Mouse (Mus musculus): ENCODE measurements around the gene Ptpn6. TPM values are rescaled to one million over a fixed set of nuclear protein-coding genes. Genes with fewer than 3 reads are reported as not detected.

Gene Ptpn6
- polyA plus RNA-seq, 1 experiment from 2014 or later: 7.9 TPM

DNA sequence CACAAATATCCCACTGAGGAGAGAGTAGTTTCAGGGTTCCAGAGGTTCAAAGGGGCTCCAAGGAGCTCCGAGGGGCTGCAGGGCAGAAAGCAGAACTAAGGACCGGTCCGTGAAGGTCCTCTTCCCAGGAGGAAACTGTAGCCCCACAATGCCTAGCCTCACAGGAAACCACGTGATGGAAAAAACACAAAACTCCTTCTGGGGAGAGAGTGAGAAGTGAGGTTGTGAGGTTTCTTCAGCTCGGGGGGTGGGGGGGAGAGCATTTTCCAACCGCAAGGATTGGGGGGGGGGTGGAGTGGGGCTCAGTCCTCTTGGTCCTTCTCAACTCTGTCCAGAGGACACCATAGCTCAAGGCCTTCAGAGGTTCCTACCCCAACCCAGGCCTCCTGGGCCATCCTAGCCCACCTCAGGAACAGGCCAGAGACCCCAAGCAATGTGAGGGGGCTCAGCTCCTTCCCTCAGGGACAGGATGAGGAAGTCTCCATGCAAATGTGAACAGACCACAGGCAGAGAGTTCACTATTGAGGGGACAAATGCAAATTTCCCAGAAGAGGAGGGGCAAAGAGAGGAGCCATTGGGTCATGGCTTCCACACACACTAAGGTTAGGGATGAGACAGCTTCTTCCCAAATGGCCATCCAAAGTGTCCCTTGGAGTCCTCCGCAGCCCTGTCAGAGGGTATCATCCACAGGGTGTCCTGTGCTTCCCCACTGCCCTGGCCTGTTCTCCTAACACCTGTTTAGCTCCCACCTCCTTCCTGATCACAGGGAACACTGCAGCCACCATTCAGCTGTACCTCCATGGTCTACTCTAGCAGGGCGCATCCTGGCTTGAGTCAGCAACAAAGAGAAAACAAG, 8.4 kb downstream of the Ptpn6 start:
- no peaks in the 10 kb centered on the region for H3K36me3 ChIP-seq (ENCODE audit: control insufficient read depth, insufficient read depth, low read length)
- no peak for ATAC-seq (ENCODE audit: low FRiP score)
- no peaks in the 10 kb centered on the region for H3K27me3 ChIP-seq (ENCODE audit: control insufficient read depth, insufficient read depth, low read length)
- no peak for DNase-seq (ENCODE audit: low spot score)
- no peak overlapping the region for H3K4me3 ChIP-seq (ENCODE audit: low read depth, low read length)
- H3K27ac ChIP-seq (ENCODE audit: low read depth, low read length): no peak overlapping the region
- no peak overlapping the region for H3K4me2 ChIP-seq (replicated peaks; ENCODE audit: low read depth, low read length)
- no peaks in the 10 kb centered on the region for H3K4me1 ChIP-seq (replicated peaks; ENCODE audit: control insufficient read depth, insufficient read depth, low read length)
- 80% methylated on average over 7 of the region's 8 CpGs for WGBS
- no peaks in the 10 kb centered on the region for H3K9me3 ChIP-seq (ENCODE audit: control insufficient read depth, low read length)
- H3K9ac ChIP-seq (ENCODE audit: low read depth, low read length): no peak overlapping the region

DNA sequence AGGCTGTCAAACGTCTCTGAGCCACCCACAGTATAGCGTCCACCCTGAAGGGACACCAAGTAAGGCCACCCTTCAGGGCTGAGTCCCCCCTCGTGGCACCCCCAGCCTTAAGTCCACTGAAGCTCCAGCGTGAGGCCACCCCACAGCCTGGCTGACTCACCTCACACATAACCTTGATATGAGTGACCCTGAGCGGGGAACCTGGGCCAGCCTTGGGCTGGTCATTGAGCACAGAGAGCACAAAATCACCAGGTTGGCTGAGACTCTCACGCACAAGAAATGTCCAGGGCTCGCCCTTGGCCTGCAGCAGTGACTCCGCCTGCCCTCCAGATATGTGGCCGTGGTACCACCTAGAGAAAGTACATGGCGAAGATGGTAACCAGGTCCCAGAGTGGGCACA, 9.9 kb downstream of the Ptpn6 start:
- WGBS: 90% methylated on average over 10 of the region's 10 CpGs
- H3K4me2 ChIP-seq (replicated peaks; ENCODE audit: low read depth, low read length): no peak overlapping the region
- ATAC-seq (ENCODE audit: low FRiP score): no peak

DNA sequence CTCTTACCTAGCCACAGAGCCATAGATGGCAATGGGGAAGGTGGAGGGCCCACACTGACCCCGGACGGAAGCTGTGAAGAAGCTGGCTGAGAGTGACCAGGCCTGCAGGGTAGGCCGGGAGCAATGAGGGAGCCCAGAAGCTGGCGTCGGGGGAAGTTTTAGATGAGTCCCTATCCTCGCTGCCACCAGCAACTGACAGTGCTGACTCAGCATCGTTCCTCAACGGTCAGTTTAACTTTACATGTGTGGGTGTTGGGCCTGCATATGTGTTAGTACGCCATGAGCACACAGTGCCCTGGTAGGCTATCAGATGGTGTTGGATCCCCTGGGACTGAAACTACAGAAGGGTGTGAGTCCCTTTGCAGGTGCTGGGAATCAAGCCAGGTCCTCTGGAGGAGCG, 14.0 kb downstream of the Ptpn6 start:
- ATAC-seq (ENCODE audit: low FRiP score) (no peak), DNase-seq (ENCODE audit: low spot score) (no peak)
- 87% methylated on average over 10 of the region's 10 CpGs for WGBS
- Histone ChIP-seq H3K9me3 (ENCODE audit: control insufficient read depth, low read length) (no peaks in the 10 kb centered on the region), H3K4me2 (replicated peaks; ENCODE audit: low read depth, low read length) (no peak overlapping the region), H3K9ac (ENCODE audit: low read depth, low read length) (no peak overlapping the region), H3K4me3 (ENCODE audit: low read depth, low read length) (no peak overlapping the region), H3K4me1 (replicated peaks; ENCODE audit: control insufficient read depth, insufficient read depth, low read length) (no peaks in the 10 kb centered on the region), H3K27ac (ENCODE audit: low read depth, low read length) (no peak overlapping the region), H3K27me3 (ENCODE audit: control insufficient read depth, insufficient read depth, low read length) (no peaks in the 10 kb centered on the region), H3K36me3 (ENCODE audit: control insufficient read depth, insufficient read depth, low read length) (no peaks in the 10 kb centered on the region)

More for the DNA sequence above, 9.9 kb downstream of the Ptpn6 start:
- Histone ChIP-seq H3K27ac (ENCODE audit: low read depth, low read length) (no peak overlapping the region), H3K9me3 (ENCODE audit: control insufficient read depth, low read length) (no peaks in the 10 kb centered on the region), H3K9ac (ENCODE audit: low read depth, low read length) (no peak overlapping the region), H3K27me3 (ENCODE audit: control insufficient read depth, insufficient read depth, low read length) (no peaks in the 10 kb centered on the region), H3K4me1 (replicated peaks; ENCODE audit: control insufficient read depth, insufficient read depth, low read length) (no peaks in the 10 kb centered on the region), H3K36me3 (ENCODE audit: control insufficient read depth, insufficient read depth, low read length) (no peaks in the 10 kb centered on the region), H3K4me3 (ENCODE audit: low read depth, low read length) (no peak overlapping the region)
- DNase-seq (ENCODE audit: low spot score): no peak

DNA sequence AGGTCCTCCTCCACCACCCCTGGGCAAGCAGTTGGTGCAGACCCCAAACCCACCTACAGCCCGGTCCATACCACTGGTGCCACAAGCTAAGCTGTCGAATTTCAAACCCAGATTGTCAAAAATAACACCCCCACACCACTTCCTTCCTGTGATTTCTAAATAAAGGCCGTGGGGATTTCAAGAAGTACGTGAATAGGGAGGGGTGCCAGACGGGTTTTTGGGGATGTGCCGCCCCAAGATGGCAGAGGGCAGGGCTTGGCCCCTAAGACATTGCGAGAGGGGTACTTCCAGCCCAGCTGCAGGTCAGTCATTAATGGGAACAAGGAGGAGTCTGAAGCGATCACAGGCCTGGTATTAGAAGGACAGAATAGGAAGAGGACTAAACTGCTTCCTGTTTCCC, 15.0 kb downstream of the Ptpn6 start:
- no peak overlapping the region for H3K27ac ChIP-seq (ENCODE audit: low read depth, low read length)
- no peaks in the 10 kb centered on the region for H3K9me3 ChIP-seq (ENCODE audit: control insufficient read depth, low read length)
- H3K9ac ChIP-seq (ENCODE audit: low read depth, low read length): no peak overlapping the region
- H3K4me1 ChIP-seq (replicated peaks; ENCODE audit: control insufficient read depth, insufficient read depth, low read length): no peaks in the 10 kb centered on the region
- H3K4me2 ChIP-seq (replicated peaks; ENCODE audit: low read depth, low read length): no peak overlapping the region
- no peak for ATAC-seq (ENCODE audit: low FRiP score)
- 90% methylated on average over 8 of the region's 8 CpGs for WGBS
- no peaks in the 10 kb centered on the region for H3K27me3 ChIP-seq (ENCODE audit: control insufficient read depth, insufficient read depth, low read length)
- H3K4me3 ChIP-seq (ENCODE audit: low read depth, low read length): no peak overlapping the region
- no peak for DNase-seq (ENCODE audit: low spot score)
- no peaks in the 10 kb centered on the region for H3K36me3 ChIP-seq (ENCODE audit: control insufficient read depth, insufficient read depth, low read length)

DNA sequence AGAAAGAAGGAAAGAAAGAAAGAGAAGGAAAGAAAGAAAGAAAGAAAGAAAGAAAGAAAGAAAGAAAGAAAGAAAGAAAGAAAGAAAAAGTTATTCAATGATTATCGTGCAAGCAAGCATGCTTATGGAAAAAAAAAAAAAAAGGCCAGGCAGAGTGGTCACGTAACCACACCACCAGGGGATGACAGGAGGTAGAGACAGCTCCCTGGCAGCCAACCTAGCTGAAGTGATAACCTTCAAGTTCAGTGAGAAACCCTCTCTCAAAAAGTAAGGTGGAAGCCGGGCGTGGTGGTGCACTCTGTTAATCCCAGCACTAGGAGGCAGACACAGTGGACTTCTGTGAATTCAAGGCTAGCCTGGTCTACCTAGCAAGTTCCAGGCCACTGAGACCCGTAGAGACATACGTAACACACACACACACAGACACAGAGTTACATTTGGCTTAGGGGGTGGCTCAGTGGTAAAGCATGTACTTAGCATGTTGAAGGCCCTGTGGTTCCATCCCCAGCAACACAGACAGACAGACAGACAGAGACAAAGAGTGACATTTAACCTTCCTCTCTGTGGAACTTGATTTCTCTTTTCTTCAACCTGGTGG, 15.5 kb downstream of the Ptpn6 start:
- Histone ChIP-seq H3K4me1 (replicated peaks; ENCODE audit: control insufficient read depth, insufficient read depth, low read length) (no peaks in the 10 kb centered on the region), H3K27ac (ENCODE audit: low read depth, low read length) (no peak overlapping the region), H3K4me3 (ENCODE audit: low read depth, low read length) (no peak overlapping the region), H3K9me3 (ENCODE audit: control insufficient read depth, low read length) (no peaks in the 10 kb centered on the region), H3K4me2 (replicated peaks; ENCODE audit: low read depth, low read length) (no peak overlapping the region), H3K36me3 (ENCODE audit: control insufficient read depth, insufficient read depth, low read length) (no peaks in the 10 kb centered on the region), H3K27me3 (ENCODE audit: control insufficient read depth, insufficient read depth, low read length) (no peaks in the 10 kb centered on the region), H3K9ac (ENCODE audit: low read depth, low read length) (no peak overlapping the region)
- 82% methylated on average over 6 of the region's 6 CpGs for WGBS
- DNase-seq (ENCODE audit: low spot score) (no peak), ATAC-seq (ENCODE audit: low FRiP score) (no peak)

DNA sequence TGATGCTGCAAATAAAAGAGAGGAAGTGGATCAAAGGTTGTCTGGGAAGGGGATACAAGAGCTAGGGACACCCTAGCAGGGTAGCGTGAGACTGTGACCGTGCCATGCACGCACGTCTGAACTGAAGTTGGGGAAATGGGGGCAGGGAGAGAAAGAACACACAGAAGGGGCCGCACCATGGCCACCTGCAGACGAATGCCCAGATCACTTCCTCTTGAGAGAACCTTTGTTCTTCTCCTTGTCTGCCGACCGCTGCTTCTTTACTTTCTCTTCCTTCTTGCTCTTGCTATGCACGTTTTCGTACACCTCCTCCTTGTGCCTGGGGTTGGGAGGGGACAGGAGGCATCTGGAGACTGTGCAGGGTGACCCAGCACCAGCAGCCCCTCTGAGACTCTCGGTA, 17.6 kb downstream of the Ptpn6 start:
- Histone ChIP-seq H3K4me2 (replicated peaks; ENCODE audit: low read depth, low read length) (no peak overlapping the region), H3K9me3 (ENCODE audit: control insufficient read depth, low read length) (no peaks in the 10 kb centered on the region), H3K27ac (ENCODE audit: low read depth, low read length) (no peak overlapping the region), H3K4me3 (ENCODE audit: low read depth, low read length) (no peak overlapping the region), H3K9ac (ENCODE audit: low read depth, low read length) (no peak overlapping the region), H3K4me1 (replicated peaks; ENCODE audit: control insufficient read depth, insufficient read depth, low read length) (no peaks in the 10 kb centered on the region), H3K27me3 (ENCODE audit: control insufficient read depth, insufficient read depth, low read length) (no peaks in the 10 kb centered on the region), H3K36me3 (ENCODE audit: control insufficient read depth, insufficient read depth, low read length) (peaks cover 4% of the 10 kb centered on the region)
- 71% methylated on average over 11 of the region's 11 CpGs for WGBS
- no peak for ATAC-seq (ENCODE audit: low FRiP score)
- DNase-seq (ENCODE audit: low spot score): no peak

DNA sequence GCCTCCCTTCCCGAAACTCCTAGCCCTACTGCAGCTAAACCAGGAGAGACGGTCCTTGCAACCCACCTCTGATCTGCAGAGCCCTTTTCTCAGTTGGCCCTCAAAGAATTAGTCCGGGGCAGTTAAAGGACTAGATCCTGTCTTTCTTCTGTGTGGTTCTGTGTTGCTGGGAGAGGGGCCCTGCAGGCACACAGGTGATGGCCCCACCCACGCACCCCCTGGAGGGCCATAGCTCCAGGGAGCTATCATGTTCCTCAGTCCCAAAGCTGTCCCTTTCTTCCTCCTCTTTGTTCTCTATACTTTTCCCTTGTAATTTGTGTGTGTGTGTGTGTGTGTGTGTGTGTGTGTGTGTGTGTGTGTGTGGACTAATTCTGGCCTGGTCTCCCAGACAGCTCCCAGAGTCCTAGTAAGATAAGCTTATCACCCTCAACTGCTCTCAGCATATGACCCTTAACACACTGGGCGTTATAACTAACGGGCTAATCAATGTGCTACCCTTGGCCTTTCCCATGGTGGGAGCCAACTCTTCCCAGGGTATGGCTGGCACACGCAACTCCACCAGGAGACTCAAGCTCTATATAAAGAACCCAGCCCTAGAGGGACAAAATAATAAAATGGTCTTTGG, 19.0 kb downstream of the Ptpn6 start:
- H3K9ac ChIP-seq (ENCODE audit: low read depth, low read length): no peak overlapping the region
- H3K27me3 ChIP-seq (ENCODE audit: control insufficient read depth, insufficient read depth, low read length): no peaks in the 10 kb centered on the region
- H3K27ac ChIP-seq (ENCODE audit: low read depth, low read length): no peak overlapping the region
- H3K4me1 ChIP-seq (replicated peaks; ENCODE audit: control insufficient read depth, insufficient read depth, low read length): no peaks in the 10 kb centered on the region
- WGBS: 67% methylated on average over 6 of the region's 7 CpGs
- H3K4me2 ChIP-seq (replicated peaks; ENCODE audit: low read depth, low read length): no peak overlapping the region
- H3K4me3 ChIP-seq (ENCODE audit: low read depth, low read length): no peak overlapping the region
- peaks cover 13% of the 10 kb centered on the region for H3K36me3 ChIP-seq (ENCODE audit: control insufficient read depth, insufficient read depth, low read length)
- ATAC-seq (ENCODE audit: low FRiP score): no peak
- no peak for DNase-seq (ENCODE audit: low spot score)
- H3K9me3 ChIP-seq (ENCODE audit: control insufficient read depth, low read length): no peaks in the 10 kb centered on the region

DNA sequence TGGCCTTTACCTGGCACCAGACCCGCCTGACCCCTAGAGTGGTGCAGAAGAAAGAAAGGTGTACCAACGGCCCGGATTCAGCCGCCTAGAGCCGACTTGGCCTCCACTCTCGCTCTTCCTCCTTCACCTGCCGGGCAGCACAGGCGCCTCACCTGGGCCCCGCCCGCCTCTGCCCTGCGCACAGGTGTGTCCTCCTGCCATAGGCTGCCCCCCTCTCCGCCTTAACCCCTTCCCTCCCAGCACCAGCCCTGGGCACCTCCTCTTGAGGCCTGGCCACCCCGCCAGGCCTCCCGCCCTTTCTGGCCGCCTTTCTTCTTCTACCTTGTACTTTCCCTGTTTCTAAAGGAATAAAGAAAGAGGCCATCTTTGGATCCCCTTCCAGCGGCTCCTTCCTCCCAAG, 19.8 kb downstream of the Ptpn6 start:
- H3K4me1 ChIP-seq (replicated peaks; ENCODE audit: control insufficient read depth, insufficient read depth, low read length): no peaks in the 10 kb centered on the region
- H3K9me3 ChIP-seq (ENCODE audit: control insufficient read depth, low read length): no peaks in the 10 kb centered on the region
- H3K27ac ChIP-seq (ENCODE audit: low read depth, low read length): no peak overlapping the region
- H3K27me3 ChIP-seq (ENCODE audit: control insufficient read depth, insufficient read depth, low read length): no peaks in the 10 kb centered on the region
- 49% methylated on average over 10 of the region's 16 CpGs for WGBS
- DNase-seq (ENCODE audit: low spot score) (no peak), ATAC-seq (ENCODE audit: low FRiP score) (0 out of 2 replicates have a peak, but pooled peaks have one; percentile 3)
- no peak overlapping the region for H3K9ac ChIP-seq (ENCODE audit: low read depth, low read length)
- H3K36me3 ChIP-seq (ENCODE audit: control insufficient read depth, insufficient read depth, low read length): peaks cover 13% of the 10 kb centered on the region
- H3K4me3 ChIP-seq (ENCODE audit: low read depth, low read length): no peak overlapping the region
- no peak overlapping the region for H3K4me2 ChIP-seq (replicated peaks; ENCODE audit: low read depth, low read length)

All from hindbrain, embryonic 11.5 days (tissue).